Mouse (Mus musculus) testis, postnatal 14 days (tissue): Measurements from ENCODE around the gene Sept1.

Experiments used
- DNase-seq: peaks from one replicate; pipeline ENCODE4 v3.0.0; 2021; ENCODE audit warnings: low spot score

Sept1 gene

DNA sequence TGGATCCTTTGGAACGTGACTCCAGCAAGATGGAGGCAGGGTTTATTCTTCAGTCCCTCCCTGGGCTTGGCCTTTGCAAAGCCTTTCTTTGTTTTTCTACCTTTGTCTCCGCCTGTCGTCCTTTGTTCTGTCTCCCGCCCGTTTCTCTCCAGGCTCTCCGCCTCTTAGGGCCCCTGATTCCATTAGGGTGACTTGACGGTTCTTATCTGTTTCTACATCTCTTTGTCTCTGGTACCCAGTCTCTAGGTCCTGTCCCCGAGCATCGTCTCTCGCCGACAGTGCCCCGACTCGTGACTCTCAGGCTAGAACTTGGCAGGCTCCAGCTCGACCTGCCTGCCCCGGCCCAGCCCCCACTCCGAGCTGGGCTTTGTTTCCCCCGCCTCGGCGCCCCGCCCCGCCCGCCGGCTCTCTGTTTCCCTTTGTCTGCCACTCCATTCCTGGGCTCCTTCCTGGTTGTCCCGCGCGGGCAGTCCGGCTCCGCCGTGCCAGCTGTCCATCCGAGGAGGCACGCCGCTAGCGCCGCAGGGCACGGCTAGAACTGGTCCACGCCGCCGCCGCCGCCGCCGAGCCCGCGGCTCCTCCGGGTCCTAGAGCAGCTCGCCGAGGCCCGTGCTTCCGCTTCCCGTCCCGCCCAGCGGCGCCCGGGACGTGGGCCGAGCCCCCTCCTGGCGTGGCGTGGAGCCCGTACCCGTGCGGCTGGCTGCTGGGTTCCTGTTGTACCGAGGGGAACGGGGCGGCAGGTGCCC is at the start of gene Sept1, which contains the start of gene Zfp553:
Sept1 (minus strand) TSS at position 509 of the 746 bp plus-strand sequence.
Zfp553 (plus strand) TSS at position 440 of the 746 bp plus-strand sequence.
- DNase-seq = peak; percentile 82

DNA sequence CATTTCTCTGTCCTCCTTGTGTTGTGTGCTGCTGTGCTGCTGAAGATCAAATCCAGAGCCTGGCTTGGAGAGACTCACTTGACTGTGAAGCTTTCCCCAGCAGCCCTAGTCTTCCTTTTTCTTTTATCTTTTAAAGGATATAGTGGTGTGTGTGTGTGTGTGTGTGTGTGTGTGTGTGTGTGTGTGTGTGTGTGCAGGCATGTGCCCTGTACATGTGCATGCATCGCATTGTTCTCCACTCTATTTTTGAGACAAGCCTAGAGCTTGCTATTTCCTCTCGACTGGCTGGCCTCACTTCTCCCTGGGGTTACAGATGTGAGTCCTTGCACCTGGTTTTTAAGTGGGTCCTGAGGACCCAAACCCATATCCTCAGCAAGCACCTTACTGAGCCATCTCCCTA is 49.3 kb upstream of the Sept1 start:
- DNase-seq = no peak

DNA sequence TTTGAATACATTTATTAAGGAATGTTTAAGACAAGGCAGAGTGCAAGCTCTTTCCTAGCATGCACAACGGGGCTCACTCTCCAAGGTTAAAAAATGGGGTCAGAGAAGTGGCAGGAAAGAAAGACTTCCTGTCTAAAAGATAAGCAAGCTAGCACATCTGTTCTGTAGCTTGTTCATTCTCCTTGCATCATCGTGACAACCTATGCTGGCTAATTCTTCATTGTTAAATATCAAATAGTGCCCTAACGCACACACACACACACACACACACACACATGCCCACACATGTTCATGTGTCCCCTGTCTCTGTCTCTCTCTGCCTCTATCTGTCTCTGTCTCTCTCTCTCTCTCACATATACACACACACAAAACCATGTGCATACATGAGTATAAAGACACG is 48.2 kb upstream of the Sept1 start:
- DNase-seq = no peak

DNA sequence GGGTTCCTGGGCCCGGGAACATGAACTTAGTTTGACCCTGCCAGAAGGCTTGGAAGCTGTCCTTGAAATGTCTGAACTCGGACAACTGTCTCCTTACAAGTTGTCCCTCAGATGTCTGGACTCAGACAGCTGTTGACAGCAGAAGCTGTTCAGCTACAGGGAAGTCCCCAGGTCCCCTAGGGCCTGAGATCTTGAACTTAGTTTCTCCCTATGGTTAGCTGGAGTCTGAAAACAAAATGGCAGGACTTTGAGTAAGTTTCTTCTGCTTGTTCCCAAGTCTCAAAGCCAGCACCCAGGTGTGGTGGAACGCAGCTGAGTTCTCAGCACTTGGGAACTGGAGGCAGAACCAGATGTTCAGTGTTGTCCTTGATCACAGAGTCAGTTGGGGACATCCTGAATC is 47.2 kb upstream of the Sept1 start:
- DNase-seq = no peak

DNA sequence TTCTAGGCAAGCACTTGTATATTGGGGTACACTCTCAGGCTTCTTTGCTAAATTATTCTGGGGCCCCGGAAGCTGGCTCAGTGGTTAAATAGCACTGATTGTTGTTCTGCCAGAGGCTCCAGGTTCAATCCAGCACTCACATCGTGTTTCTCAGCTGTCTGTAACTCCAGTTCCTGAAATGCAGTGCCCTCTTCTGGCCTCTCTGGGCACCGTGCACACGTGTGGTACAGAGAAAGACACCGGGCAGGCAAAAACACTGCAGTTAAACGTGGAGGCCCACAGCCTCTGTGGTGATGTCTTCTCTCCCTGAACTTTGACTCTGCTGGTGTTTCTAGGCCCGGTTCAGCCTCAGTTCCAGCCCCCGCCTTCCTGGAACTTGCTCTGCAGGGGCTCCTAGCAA is 45.4 kb upstream of the Sept1 start:
- no peak for DNase-seq

DNA sequence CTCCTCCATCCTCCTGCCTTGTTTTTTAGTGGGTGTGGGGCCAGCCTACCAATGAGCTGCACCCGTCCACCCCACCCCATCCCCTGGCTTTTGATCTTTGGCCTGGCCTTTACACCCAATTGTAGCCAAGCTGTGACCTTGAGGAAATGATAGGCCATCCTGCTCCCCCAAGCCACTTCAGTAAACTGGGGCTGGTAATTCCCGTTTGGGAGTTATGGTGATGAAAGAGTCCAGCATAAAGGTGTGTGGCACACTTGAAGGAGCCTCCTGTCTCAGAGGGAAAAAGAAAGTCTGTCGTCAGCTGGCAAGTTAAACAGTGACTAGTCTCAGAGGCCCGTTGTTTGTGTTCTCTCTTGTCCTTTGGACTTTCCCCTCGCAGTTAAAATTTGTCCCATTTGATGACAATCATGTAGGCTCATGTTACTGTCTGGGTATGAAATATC is 43.6 kb upstream of the Sept1 start:
- no peak for DNase-seq

DNA sequence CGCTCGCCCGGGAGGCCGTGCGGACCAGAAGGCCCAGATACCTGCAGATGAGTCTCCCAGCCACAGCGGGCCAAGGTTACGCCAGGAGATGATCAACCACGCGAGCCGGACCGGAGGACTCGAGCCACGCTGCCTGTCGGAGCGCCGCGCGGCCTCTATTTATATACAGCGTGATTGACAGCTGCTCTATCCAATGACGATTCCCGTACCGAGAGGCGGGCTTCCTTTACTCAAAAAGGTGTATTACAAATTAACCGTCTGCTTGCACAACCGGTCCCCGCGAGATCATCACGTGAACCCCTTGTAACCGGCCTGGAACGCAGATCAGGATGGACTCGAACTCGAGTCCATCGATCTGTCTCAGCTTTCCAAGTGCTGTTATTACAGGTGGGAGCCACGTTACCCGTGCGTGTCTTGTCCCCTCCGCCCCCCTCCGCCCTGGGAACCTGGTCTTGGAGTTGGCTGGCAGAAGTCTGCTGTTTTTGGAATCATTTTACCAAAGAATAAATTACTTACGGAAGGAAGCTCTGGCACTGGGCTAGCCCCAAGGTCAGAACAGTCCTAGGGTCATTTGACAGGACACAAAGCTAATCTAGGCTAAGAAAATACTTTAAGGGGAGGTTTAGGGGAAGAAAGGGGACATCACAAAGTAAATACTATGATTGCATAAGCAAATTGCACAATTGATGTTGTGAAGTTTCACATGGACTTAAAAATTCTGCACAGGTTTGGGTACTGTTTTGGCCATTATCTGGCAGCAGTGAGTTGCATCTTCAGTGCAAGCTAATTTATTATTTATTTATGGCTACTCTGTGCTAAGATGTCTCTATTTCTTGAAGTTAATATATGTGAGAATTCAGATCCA is 41.2 kb upstream of the Sept1 start, which contains the start of gene Sephs2:
Sephs2 (minus strand) TSS at position 131 of the 865 bp plus-strand sequence.
- peak; percentile 94 for DNase-seq

DNA sequence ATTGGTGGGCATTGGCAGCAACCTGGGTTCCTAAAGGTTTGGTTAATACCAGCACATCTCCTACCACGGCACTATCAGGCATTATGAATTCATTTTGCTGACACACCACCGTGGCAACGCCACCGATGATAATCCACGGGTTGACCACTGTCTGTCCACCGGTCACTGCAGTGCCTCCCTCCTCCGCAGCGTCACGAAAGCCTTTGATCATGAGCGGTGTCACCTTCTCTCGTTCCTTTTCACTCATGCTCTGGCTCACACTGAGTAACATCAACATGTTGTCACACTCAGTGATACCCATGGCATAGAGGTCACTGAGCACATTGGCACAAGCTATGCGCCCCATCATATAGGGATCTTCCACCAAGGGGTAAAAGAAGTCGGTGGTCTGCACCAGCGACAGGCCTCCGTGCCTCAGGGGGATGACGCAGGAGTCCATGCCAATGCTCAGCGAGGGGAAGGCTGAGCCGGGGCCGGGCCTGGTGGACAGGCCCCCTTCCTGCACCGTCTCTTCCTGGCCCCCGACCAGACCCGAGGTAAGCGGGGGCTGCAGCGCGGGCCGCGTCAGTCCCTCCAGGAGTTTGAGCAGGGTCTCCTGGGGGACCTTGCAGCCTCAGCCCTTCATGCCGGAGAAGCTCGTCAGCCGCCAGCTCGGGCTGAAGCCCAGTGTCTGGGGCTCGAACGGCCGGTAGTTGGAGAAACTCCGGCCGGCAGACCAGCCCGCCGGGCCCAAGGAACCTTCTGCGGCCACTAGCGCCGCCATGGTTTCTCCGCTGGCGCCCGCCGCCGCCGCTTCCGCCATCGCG is 40.4 kb upstream of the Sept1 start:
- DNase-seq = no peak

DNA sequence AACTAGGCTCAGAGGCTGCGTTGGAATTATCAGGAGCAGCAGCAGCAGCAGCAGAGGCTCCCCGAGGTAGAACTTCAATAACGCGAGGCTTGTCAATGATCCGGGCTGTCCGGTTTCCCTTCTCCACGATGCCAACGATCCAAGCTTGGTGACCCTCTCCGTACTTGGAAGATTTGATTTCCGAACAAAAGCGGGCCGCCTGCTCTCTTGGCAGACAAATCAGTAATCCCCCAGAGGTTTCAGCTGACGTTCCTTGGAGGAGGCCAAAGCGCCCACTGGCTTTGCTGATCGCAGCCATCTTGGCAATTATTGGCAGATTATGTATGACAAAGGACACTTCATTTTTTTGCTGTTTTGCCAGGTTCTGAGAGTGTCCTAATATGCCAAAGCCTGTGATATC is 39.6 kb upstream of the Sept1 start:
- no peak for DNase-seq

DNA sequence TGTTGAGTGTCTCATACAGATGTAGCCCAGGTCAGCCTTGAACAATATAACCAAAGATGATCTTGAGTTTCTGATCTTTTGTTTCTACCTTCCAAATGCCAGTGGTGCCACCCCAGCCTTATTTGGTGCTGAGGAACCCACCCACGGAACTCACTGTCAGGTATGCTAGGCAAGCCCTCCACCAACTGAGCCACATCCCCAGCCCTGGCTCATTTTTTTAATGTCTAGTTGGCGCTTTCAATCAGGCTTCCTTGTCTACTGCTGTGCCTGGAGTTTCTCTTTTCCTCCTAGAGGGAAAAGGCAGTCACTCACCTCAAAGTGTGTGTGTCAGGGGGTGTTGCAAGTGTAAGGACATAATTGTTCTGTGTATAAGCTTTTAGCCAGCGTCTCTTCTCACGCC is 38.2 kb upstream of the Sept1 start:
- DNase-seq = no peak

DNA sequence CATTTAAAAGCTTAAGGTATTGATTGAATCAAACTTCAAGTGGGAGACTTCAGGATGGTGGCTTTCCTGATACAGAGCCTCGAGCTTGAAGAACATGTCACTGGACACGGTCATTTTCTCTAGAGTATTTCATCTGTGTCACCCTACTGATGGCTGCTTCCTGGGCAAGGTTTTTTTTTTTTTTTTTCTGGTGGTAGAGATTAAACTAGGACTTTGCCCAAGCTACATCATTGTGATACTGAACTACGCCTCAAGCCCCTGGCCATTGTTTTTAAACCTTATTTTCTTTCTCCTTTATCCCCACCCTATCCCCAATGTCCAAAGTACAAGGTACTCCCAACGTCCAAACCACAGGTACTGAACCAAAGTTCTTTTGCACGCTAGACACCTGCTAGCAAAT is 37.7 kb upstream of the Sept1 start:
- DNase-seq = no peak

DNA sequence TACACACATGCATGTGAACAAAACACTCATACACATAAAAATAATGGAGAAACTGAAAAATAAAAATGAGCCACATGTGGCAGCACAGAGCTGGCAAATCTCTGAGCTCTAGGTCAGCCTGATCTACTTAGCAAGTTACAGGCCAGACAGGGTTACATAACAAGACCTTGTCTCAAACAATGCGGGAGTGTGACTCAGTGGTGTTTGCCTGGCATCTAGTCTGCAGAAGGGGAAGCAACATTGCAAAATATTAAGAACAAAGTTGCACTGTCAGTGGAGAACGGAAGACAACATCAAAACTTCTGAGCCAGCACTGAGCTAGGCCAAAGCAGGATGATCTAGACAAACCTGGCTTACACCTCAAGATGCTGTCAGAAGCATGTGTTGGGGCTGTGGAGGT is 37.3 kb upstream of the Sept1 start:
- DNase-seq = no peak

DNA sequence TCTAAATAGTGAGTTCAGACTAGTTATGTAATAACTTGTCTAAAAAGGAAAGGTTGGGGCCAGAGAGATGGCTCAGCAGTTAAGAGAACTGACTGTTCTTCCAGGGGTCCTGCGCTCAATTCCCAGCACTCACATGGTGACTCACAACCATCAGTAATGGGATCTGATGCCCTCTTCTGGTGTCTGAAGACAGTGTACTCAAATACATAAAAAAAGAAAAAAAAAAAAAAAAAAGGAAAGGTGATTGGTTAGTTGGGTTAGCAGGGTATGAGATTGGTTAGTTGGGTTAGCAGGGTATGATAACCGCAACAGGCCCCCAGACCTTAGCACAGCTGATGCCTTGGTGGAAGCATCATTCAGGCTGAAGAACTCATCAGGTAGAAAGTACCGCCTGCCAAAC is 30.6 kb upstream of the Sept1 start:
- no peak for DNase-seq

DNA sequence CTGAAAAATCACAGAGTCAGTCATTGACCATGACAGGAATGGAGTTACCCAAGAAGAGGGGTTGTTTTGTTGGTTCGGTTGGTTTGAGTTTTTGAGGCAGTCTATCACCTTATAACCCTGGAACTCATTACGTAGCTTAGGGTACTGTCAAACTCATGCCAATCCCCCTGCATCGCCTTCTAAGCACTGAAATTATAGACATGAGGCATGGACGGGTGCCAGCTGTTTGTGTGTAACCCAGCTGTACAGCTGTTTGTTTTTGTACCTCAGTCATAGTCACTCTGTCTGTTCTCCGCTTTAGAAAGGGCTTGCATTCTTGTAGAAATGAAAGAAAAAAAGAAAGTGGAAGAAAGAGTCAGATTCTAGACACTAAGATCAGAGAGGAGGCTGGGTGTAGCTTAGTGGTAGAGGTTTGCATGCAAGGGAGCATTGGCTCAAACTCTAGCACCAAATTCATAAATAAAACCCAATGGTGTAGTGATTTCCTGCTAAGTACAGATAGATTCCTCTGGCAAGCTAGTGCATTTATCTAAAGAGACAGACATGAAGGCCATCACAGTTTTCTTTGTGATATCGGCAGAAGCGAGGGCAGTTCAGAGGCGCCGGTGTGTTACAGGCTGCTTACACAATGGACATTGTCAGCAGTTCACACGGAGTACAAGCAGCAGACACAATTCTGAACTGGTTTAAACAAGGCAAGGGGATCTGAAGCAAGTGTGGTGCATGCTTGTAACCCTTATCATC is 29.5 kb upstream of the Sept1 start:
- no peak for DNase-seq

DNA sequence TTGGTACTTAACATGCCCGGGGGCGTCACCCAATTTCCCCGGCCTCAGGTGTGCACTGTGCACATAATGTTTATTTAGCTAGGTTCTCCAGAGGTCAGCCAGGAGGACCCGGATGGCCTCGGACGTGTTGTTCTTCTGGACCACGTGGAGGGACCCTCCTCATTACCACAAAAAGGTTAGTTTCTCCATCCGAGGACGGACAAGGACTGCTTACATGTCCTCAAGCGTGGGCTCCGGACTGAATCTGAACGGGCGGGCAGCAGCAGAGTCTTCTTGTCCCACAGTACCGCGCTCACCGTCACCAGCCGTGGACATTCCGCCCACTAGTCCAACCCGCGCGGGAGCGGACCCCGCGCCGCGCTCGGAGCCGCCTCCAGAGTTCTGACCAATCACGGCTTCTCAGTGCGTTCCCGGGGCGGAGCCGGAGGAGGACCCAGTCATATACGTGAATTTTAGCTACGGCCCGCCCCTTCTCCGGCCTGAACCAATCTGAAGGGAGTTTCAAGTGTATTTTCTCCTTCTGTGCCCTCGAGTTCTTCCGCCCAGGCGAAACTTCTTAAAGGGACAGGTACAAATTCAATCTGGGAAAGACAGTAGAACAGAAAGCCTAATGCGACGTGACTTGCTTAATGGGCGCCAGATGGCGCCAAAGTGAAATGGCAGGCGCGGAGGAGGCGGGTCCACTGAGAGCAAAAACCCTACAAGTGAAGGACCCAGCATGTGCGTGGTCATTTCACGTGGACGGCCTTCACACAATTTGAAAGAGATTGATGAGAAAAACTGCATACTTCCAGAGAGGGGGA is 27.6 kb upstream of the Sept1 start, which contains the start of gene Dctpp1:
Dctpp1 (minus strand) TSS at position 401 of the 803 bp plus-strand sequence.
- DNase-seq = peak; percentile 97

DNA sequence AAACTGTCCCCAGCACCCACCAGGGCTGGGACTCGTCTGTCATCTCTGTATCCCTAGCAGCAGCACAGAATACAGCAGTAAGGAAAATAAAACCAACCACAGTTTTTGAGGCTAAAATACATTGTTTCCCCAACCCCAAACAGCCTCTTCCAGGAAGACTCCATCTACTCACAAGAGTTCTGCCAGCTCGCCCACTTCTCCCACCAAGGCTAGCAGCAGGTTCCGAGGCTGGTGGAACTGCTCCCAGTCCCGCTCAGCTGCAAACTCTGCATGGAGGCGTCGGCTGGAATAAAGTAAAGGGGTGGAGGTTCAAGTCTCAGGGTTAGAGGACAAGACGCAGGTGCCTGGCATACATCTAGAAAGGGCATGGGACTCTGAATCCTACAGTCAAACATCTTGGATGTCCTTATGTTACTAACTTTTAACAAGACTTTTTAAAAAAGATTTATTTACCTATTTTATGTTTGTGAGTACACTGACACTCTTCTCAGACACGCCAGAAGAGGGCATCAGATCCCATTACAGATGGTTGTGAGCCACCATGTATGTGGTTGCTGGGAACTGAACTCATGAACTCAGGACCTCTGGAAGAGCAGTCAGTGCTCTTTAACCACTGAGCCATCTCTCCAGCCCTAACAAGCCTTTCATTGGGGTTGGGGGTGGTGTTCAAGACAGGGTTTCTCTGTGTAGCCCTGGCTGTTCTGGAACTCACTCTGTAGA is 26.4 kb upstream of the Sept1 start:
- DNase-seq = no peak

DNA sequence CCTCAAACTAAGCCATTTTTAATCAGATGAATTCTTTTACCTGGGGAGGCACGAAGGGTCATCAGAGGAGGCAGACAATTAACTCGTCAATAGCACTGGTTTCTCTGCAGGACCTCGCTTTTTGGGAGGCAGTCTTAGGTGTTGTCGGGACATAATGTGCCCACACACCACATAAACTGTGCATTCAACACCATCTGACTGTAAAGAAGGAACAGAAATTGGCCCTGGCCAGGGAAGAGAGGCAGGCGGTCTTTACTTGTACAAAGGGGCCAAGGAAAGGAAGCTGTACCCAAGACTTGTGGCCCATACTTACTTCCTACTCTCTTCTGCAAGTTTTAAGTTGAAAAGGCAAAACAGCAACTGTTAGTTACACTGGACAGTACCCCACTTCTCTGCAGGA is 23.6 kb upstream of the Sept1 start:
- no peak for DNase-seq

DNA sequence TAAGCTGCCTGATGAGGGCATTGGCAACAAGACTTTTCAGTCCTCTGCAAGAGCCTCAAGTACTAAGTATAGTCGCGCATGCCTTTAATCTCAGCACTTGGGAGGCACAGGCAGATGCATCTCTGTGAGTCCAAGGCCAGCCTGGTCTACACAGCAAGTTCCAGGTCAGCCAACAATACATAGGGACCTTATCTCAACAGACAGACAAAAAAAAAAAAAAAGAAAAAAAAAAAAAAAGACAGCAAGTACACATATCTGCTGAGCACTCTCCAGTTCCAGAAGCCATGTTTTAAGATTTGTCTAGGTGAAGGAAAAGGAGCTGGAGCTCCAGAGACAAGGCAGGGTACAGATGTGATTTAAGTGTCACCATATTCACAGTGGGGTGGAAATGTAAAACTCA is 23.0 kb upstream of the Sept1 start:
- DNase-seq = no peak

DNA sequence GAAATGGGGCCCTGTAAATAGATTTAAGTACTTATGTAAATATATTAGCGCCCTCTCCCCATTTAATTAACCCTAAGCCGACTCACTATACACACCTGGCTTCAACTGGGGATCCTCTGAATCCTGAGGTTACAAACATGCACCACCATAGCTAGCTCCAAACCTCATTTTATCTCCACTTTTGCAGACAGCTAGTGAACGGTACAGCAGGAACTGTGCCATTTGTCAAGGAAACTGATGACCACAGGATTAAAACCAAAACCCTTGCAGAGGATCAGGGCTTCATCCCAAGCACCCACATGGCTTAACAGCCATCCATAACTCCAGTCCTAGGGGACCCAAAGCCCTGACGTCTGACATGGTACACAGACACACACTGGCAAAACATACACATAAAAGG is 22.1 kb upstream of the Sept1 start:
- DNase-seq = no peak
